Mouse (Mus musculus) embryonic facial prominence, embryonic 14.5 days (tissue): ENCODE data around the gene Rab11fip2. TPM values are rescaled to one million over a fixed set of nuclear protein-coding genes. Genes with fewer than 3 reads are reported as not detected.
A peak's percentile ranks its signal among the peaks of the same experiment; 100 is the strongest.

Source experiments
- ATAC-seq: fragments of 200-750 bp; cut with Nextera tagmentation; 2 replicates; pipeline ENCODE4 v1.8.0; 2017; ENCODE audit warnings: low read depth, moderate number of reproducible peaks, moderate TSS enrichment
- DNase-seq: peaks from one replicate; pipeline ENCODE4 v3.0.0-alpha.2; 2015; ENCODE audit warnings: low spot score
- H3K27ac ChIP-seq: fragments of 300-500 bp; sonication (generic); replicated peaks from 2 replicates; pipeline ENCODE4 v1.5.1; 2014; ENCODE audit warnings: low read depth, mild to moderate bottlenecking, low read length, moderate library complexity
- H3K27me3 ChIP-seq: fragments of 300-500 bp; sonication (generic); replicated peaks from 2 replicates; pipeline ENCODE4 v1.6.1; 2014; ENCODE audit warnings: low read length; ENCODE audit not compliant: control insufficient read depth, insufficient read depth
- H3K36me3 ChIP-seq: fragments of 300-500 bp; sonication (generic); 2 replicates; pipeline ENCODE4 v1.6.1; 2014; ENCODE audit warnings: low read length, mixed read lengths; ENCODE audit not compliant: control insufficient read depth, insufficient read depth
- H3K4me1 ChIP-seq: fragments of 300-500 bp; sonication (generic); 2 replicates; pipeline ENCODE4 v1.6.1; 2014; ENCODE audit warnings: antibody characterized with exemption, low read length; ENCODE audit not compliant: control insufficient read depth, insufficient read depth
- H3K4me2 ChIP-seq: fragments of 300-500 bp; sonication (generic); 2 replicates; pipeline ENCODE4 v1.6.1; 2014; ENCODE audit warnings: low read depth, mild to moderate bottlenecking, low read length, moderate library complexity, mixed read lengths
- H3K4me3 ChIP-seq: fragments of 300-500 bp; sonication (generic); 2 replicates; pipeline ENCODE4 v1.5.1; 2014; ENCODE audit warnings: low read depth, mild to moderate bottlenecking, low read length
- H3K9ac ChIP-seq: fragments of 300-500 bp; sonication (generic); 2 replicates; pipeline ENCODE4 v1.6.1; 2014; ENCODE audit warnings: low read depth, mild to moderate bottlenecking, low read length, moderate library complexity, mixed read lengths
- H3K9me3 ChIP-seq: fragments of 300-500 bp; sonication (generic); 2 replicates; pipeline ENCODE4 v1.6.1; 2016; ENCODE audit warnings: low read length; ENCODE audit not compliant: control insufficient read depth
- WGBS: fragments of 180-500 bp; shearing (Covaris S2); extraction: QIAGEN DNeasy Blood & Tissue Kit; methylation state at CpG from one replicate; pipeline ENCODE4 v1.1.7; 2014; 5-methylcytosine and 5-hydroxymethylcytosine counted together
- polyA plus RNA-seq: library from polyadenylated mRNA; unstranded; fragments of >200 nt; fragmentation: Nextera tagmentation; extraction: Ambion mirVana; gene quantifications from 2 replicates; pipeline ENCODE4 v1.2.1, GENCODE M21; 2014

Rab11fip2 gene
- polyA plus RNA-seq: 5.2 and 6.3 TPM in 2 replicates

DNA sequence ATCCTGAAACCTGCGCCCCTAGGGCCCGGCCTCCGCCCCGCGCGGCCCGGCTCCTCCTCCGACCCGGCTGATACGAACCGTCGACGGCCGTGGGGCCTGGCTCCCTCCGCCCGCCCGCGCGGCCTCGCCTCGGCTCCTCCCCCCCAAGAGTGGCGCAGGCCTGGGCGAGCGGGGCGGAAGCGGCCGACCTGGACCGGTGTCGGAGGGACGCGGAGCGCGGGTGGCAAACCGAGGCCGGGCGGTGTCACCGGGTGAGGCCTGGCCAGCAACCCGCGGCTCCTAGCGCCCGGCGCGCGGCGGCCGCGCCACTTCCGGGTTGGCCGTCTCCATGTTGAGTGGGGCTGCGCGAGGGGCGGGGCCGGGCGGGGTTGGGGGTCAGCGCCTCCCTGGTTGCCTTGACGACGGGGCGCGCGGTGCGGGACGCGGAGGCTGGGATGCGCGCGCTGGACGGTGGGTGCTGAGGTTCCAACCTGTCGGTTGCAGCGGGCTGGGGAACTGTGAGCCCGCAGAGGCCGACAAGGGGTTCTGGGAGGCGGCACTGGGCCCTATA, at the start of gene Rab11fip2:
TSS of gene Rab11fip2 (minus strand) at position 333 of the 550 bp plus-strand sequence.
- Histone ChIP-seq H3K4me3 (peak within 1 kb of the TSS; percentile 87), H3K9me3 (no peaks in the 10 kb centered on the region), H3K9ac (peak within 1 kb of the TSS; percentile 96), H3K27me3 (no peaks in the 10 kb centered on the region), H3K36me3 (no peaks in the 10 kb centered on the region), H3K27ac (peak within 1 kb of the TSS; percentile 90), H3K4me2 (peak within 1 kb of the TSS; percentile 77), H3K4me1 (peaks cover 14% of the 10 kb centered on the region)
- ATAC-seq (peak; percentile 97), DNase-seq (peak; percentile 91)
- WGBS: 0% methylated on average over 13 of the region's 72 CpGs

- no peaks in the 10 kb centered on the region for H3K9me3 ChIP-seq
- no peaks in the 10 kb centered on the region for H3K36me3 ChIP-seq
- H3K27ac ChIP-seq: no peak overlapping the region
- no peaks in the 10 kb centered on the region for H3K4me1 ChIP-seq
- no peak overlapping the region for H3K4me2 ChIP-seq
- no peaks in the 10 kb centered on the region for H3K27me3 ChIP-seq
- H3K9ac ChIP-seq: no peak overlapping the region
- ATAC-seq (no peak), DNase-seq (no peak)
- no peak overlapping the region for H3K4me3 ChIP-seq
- 84% methylated on average over 1 of the region's 1 CpGs for WGBS
Measured at GRCm38 (mm10) chr19:59981588-59981987, 38.1 kb upstream of the Rab11fip2 start.

DNA sequence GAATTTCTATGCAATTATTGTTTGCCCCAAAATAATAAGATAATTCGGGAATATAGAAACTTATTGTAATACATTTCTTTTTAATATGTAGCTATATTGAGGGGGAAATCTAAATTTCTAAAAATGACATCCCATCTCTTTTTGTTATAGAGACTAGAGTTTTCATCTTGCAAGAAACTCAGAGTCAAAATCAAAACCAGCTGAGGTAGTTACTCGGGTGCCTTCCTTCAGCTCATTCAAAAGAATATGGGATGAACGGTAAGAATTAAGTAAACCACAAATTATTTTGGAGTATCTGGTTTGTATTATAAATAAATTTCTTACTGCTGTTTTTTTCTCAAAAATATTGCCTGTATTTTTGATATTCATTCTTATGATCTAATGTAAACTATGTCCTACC, 11.5 kb upstream of the Rab11fip2 start:
- DNase-seq (peak; percentile 66), ATAC-seq (no peak)
- Histone ChIP-seq H3K4me2 (no peak overlapping the region), H3K27me3 (no peaks in the 10 kb centered on the region), H3K4me3 (no peak overlapping the region), H3K9me3 (no peaks in the 10 kb centered on the region), H3K36me3 (no peaks in the 10 kb centered on the region), H3K4me1 (0 out of 2 replicates have a peak, but pooled peaks cover 5% of the 10 kb centered on the region), H3K27ac (no peak overlapping the region), H3K9ac (no peak overlapping the region)
- 41% methylated on average over 3 of the region's 3 CpGs for WGBS

- no peak overlapping the region for H3K4me3 ChIP-seq
- H3K9ac ChIP-seq: no peak overlapping the region
- 94% methylated on average over 5 of the region's 5 CpGs for WGBS
- H3K27me3 ChIP-seq: no peaks in the 10 kb centered on the region
- H3K4me2 ChIP-seq: no peak overlapping the region
- H3K27ac ChIP-seq: no peak overlapping the region
- H3K4me1 ChIP-seq: 0 out of 2 replicates have a peak, but pooled peaks cover 5% of the 10 kb centered on the region
- no peaks in the 10 kb centered on the region for H3K9me3 ChIP-seq
- ATAC-seq (no peak), DNase-seq (no peak)
- H3K36me3 ChIP-seq: no peaks in the 10 kb centered on the region
Measured at GRCm38 (mm10) chr19:59949731-59950130, 6.3 kb upstream of the Rab11fip2 start.

DNA sequence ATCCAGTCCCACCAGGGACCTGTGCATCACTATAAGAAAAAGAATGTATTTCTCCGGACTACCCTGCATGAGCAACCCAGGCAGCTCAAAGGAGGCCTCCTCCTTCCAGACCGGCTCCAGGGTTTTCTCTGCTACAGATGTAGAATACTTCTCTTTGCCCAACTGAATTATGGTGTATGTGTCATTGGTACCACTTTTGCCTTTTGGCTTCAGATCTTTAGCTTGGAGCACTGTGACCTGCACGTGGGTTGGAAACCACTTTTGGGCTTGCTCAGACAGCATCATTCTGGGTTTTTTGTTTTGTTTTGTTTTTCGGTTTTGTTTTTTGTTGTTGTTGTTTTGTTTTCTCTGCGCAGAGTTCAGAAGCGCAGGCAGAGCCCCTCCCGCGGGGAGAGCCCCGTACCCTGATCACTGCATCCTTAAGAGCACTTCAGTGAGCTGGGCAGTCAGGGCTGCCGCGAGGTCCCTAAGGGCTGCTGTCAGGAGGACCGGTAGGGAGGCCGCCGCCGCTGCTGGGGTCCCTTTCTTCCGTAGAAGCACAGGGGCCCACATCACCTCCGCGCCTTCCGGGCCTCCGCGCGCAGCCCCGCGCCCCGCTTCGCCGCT, 635 bp downstream of the Rab11fip2 start:
- Histone ChIP-seq H3K27me3 (no peaks in the 10 kb centered on the region), H3K4me2 (peak overlapping the region; percentile 77), H3K4me3 (peak overlapping the region; percentile 87), H3K9me3 (no peaks in the 10 kb centered on the region), H3K9ac (peak overlapping the region; percentile 96), H3K27ac (peak overlapping the region; percentile 90), H3K4me1 (peaks cover 14% of the 10 kb centered on the region), H3K36me3 (no peaks in the 10 kb centered on the region)
- peak; percentile 36 for DNase-seq
- peak; percentile 77 for ATAC-seq
- under 1% methylated on average over 27 of the region's 27 CpGs for WGBS

DNA sequence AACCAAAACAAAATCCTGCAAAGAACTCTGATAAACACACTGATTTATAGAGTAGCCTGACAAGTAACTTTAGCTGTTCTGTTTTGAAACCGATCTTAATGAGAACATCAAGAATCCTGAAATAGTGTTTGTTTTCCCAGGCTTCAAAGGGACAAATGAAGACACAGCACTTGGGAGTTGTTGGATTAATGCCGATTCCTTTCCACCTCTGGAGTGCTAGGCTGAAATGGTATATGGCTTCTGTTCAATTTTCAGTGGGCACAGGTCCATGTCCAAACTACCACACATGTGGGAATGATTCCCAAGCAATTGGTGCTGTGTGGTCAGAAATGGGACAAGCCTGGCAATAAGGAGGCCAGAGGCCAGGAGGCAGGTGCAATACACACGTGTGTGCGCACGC, 3.7 kb downstream of the Rab11fip2 start:
- WGBS: 53% methylated on average over 5 of the region's 5 CpGs
- Histone ChIP-seq H3K27me3 (no peaks in the 10 kb centered on the region), H3K27ac (no peak overlapping the region; the same call in 1 of the 2 replicates), H3K4me1 (peaks cover 14% of the 10 kb centered on the region), H3K36me3 (0 out of 2 replicates have a peak, but pooled peaks cover 5% of the 10 kb centered on the region), H3K9me3 (no peaks in the 10 kb centered on the region), H3K9ac (no peak overlapping the region), H3K4me2 (peak overlapping the region; percentile 31), H3K4me3 (no peak overlapping the region)
- DNase-seq (peak; percentile 34), ATAC-seq (no peak)

- Histone ChIP-seq H3K4me1 (no peaks in the 10 kb centered on the region), H3K27ac (no peak overlapping the region), H3K27me3 (no peaks in the 10 kb centered on the region), H3K4me3 (no peak overlapping the region), H3K36me3 (0 out of 2 replicates have a peak, but pooled peaks cover 5% of the 10 kb centered on the region), H3K9me3 (no peaks in the 10 kb centered on the region), H3K9ac (no peak overlapping the region), H3K4me2 (no peak overlapping the region)
- ATAC-seq (no peak), DNase-seq (no peak)
- 87% methylated on average over 10 of the region's 10 CpGs for WGBS
Measured at GRCm38 (mm10) chr19:59932085-59932484, 11.4 kb downstream of the Rab11fip2 start.

GRCm38 (mm10) chr19:59928672-59929071, 14.8 kb downstream of the Rab11fip2 start:
- WGBS: 60% methylated on average over 4 of the region's 4 CpGs
- no peaks in the 10 kb centered on the region for H3K4me1 ChIP-seq

DNA sequence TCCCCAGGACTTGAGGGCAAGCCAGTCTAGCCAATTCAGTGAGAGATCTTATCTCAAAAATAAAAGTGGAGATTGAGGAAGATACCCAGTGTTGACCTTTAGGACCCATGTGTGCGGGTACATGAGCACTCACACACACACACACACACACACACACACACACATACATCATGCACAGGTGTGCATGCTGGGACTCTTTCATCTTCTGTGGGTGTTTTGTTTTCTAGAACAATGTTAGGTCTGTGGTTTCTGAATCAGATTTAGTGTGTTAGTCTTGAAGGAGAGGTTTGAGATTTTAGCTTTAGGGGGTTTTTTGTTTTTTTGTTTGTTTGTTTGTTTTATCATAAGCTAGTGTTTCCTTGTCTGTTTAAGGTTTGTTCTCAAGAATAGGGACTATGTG, 17.3 kb downstream of the Rab11fip2 start:
- H3K9me3 ChIP-seq: no peaks in the 10 kb centered on the region
- H3K4me1 ChIP-seq: no peaks in the 10 kb centered on the region
- ATAC-seq (no peak), DNase-seq (no peak)
- H3K36me3 ChIP-seq: no peaks in the 10 kb centered on the region
- no peak overlapping the region for H3K9ac ChIP-seq
- H3K27me3 ChIP-seq: no peaks in the 10 kb centered on the region
- H3K4me3 ChIP-seq: no peak overlapping the region
- no peak overlapping the region for H3K27ac ChIP-seq
- 69% methylated on average over 1 of the region's 1 CpGs for WGBS
- no peak overlapping the region for H3K4me2 ChIP-seq

More at GRCm38 (mm10) chr19:59928672-59929071, 14.8 kb downstream of the Rab11fip2 start:
- H3K4me2 ChIP-seq: no peak overlapping the region
- no peak overlapping the region for H3K27ac ChIP-seq
- peak; percentile 31 for DNase-seq
- no peak overlapping the region for H3K9ac ChIP-seq
- no peaks in the 10 kb centered on the region for H3K9me3 ChIP-seq
- no peaks in the 10 kb centered on the region for H3K36me3 ChIP-seq
- peak; percentile 70; the same call in 1 of the 2 replicates for ATAC-seq
- H3K4me3 ChIP-seq: no peak overlapping the region
- H3K27me3 ChIP-seq: no peaks in the 10 kb centered on the region
